Mouse (Mus musculus) heart, adult 2 months (tissue): Measurements from ENCODE around the gene Gm4792. TPM values are rescaled to one million over a fixed set of nuclear protein-coding genes. Genes with fewer than 3 reads are reported as not detected.

Source experiments
- DNase-seq, 2 experiments: peaks; one replicate each; pipeline ENCODE4 v3.0.0; 2021
- H3K27ac ChIP-seq: fragments of 200-600 bp; 2 replicates; pipeline ENCODE4 v1.8.1; 2022
- H3K27me3 ChIP-seq: fragments of 200-500 bp; 2 replicates; pipeline ENCODE4 v1.6.1; 2012; ENCODE audit warnings: mild to moderate bottlenecking, low read length, inconsistent platforms, mixed read lengths; ENCODE audit not compliant: control insufficient read depth, insufficient read depth
- H3K36me3 ChIP-seq: fragments of 200-500 bp; 2 replicates; pipeline ENCODE4 v1.6.1; 2012; ENCODE audit warnings: low read length, inconsistent platforms; ENCODE audit not compliant: control insufficient read depth, insufficient read depth
- H3K4me1 ChIP-seq: fragments of 200-500 bp; 2 replicates; pipeline ENCODE4 v1.6.1; 2011; ENCODE audit warnings: low read length; ENCODE audit not compliant: control insufficient read depth, insufficient read depth
- H3K4me3 ChIP-seq: fragments of 200-600 bp; 2 replicates; pipeline ENCODE4 v1.8.1; 2022
- H3K79me2 ChIP-seq: fragments of 200-500 bp; replicated peaks from 2 replicates; pipeline ENCODE4 v1.6.1; 2012; ENCODE audit warnings: mild to moderate bottlenecking, inconsistent platforms, low read length, moderate library complexity, mixed read lengths; ENCODE audit not compliant: control insufficient read depth, insufficient read depth
- H3K9ac ChIP-seq: fragments of 200-500 bp; 2 replicates; pipeline ENCODE4 v1.6.1; 2012; ENCODE audit warnings: low read depth, mild to moderate bottlenecking, control low read depth, inconsistent platforms, low read length, mixed read lengths
- CTCF ChIP-seq: fragments of 200-600 bp; IDR thresholded peaks from 2 replicates; pipeline ENCODE4 v1.8.1; 2022; ENCODE audit warnings: antibody characterized with exemption, mild to moderate bottlenecking, moderate library complexity
- EP300 ChIP-seq: fragments of 200-500 bp; IDR thresholded peaks from 2 replicates; pipeline ENCODE4 v1.6.1; 2011; ENCODE audit warnings: low read depth, low read length, control low read depth; ENCODE audit not compliant: insufficient read depth
- POLR2A ChIP-seq: fragments of 200-500 bp; IDR thresholded peaks from 2 replicates; pipeline ENCODE4 v1.6.1; 2011; ENCODE audit warnings: mild to moderate bottlenecking, low read depth, low read length, control low read depth; ENCODE audit not compliant: insufficient read depth
- WGBS: fragments of 180-500 bp; shearing (Covaris S2); methylation state at CpG from one replicate; pipeline ENCODE4 v1.1.7; 2018; 5-methylcytosine and 5-hydroxymethylcytosine counted together
- intact Hi-C: fragments of 180-260 bp; cut with DNase I; formaldehyde crosslinking; loops from one replicate; pipeline ENCODE4 v1.15.1; 2025
- polyA plus RNA-seq: library from polyadenylated mRNA; depleted of rRNA; stranded (reverse); fragments of >200 nt; gene quantifications from 2 replicates; pipeline ENCODE4 v1.2.3, GENCODE M21; 2012
- total RNA-seq, 2 experiments: library from RNA; stranded (reverse); gene quantifications; 2 replicates each; pipeline ENCODE4 v1.2.3; 2021

Gm4792 gene
- total and polyA plus RNA-seq, 3 experiments: not detected

GRCm38 (mm10) chr10:94311511-94312006 is 13.1 kb upstream of the Gm4792 start, which contains the start of gene Tmcc3:
Gene Tmcc3, plus strand, starts transcription at chr10:94311949.
- no peak for DNase-seq
- peaks cover 10% of the 10 kb centered on the region for H3K27me3 ChIP-seq
- peak within 1 kb of the TSS; percentile 41 for H3K4me3 ChIP-seq
- no peak within 1 kb of the TSS for H3K27ac ChIP-seq
- H3K4me1 ChIP-seq: no peaks in the 10 kb centered on the region
- H3K36me3 ChIP-seq: no peaks in the 10 kb centered on the region
- peak within 1 kb of the TSS; percentile 55 for H3K9ac ChIP-seq
- WGBS: 5% methylated on average over 19 of the region's 19 CpGs
- H3K79me2 ChIP-seq: no peaks in the 10 kb centered on the region
- intact Hi-C loops: no loop called here
- TF ChIP-seq CTCF (no peak), POLR2A (no peak), EP300 (no peak)

GRCm38 (mm10) chr10:94310499-94311267 is 12.2 kb upstream of the Gm4792 start:
- Histone ChIP-seq H3K27me3 (peaks cover 10% of the 10 kb centered on the region), H3K79me2 (no peaks in the 10 kb centered on the region), H3K4me3 (no peak overlapping the region), H3K9ac (no peak overlapping the region), H3K36me3 (no peaks in the 10 kb centered on the region), H3K27ac (no peak overlapping the region), H3K4me1 (no peaks in the 10 kb centered on the region)
- intact Hi-C loops: no loop called here
- TF ChIP-seq POLR2A: no peak
- TF ChIP-seq EP300: no peak
- TF ChIP-seq CTCF: no peak
- DNase-seq: no peak
- 54% methylated on average over 9 of the region's 9 CpGs for WGBS

- 45% methylated on average over 5 of the region's 5 CpGs for WGBS
- no peaks in the 10 kb centered on the region for H3K79me2 ChIP-seq
- H3K9ac ChIP-seq: no peak overlapping the region
- no peak for DNase-seq
- H3K27me3 ChIP-seq: no peaks in the 10 kb centered on the region
- TF ChIP-seq EP300: no peak
- no peak for TF ChIP-seq POLR2A
- TF ChIP-seq CTCF: no peak
- intact Hi-C loops: no loop called here
- H3K27ac ChIP-seq: no peak overlapping the region
- no peak overlapping the region for H3K4me3 ChIP-seq
- H3K36me3 ChIP-seq: no peaks in the 10 kb centered on the region
- no peaks in the 10 kb centered on the region for H3K4me1 ChIP-seq
Observed at GRCm38 (mm10) chr10:94305526-94305925, 7.0 kb upstream of the Gm4792 start.

GRCm38 (mm10) chr10:94304064-94304657 is 5.7 kb upstream of the Gm4792 start:
- no peaks in the 10 kb centered on the region for H3K4me1 ChIP-seq
- H3K79me2 ChIP-seq: no peaks in the 10 kb centered on the region
- intact Hi-C loops: no loop called here
- H3K4me3 ChIP-seq: no peak overlapping the region
- H3K9ac ChIP-seq: no peak overlapping the region
- H3K36me3 ChIP-seq: no peaks in the 10 kb centered on the region
- H3K27me3 ChIP-seq: no peaks in the 10 kb centered on the region
- no peak for TF ChIP-seq EP300
- no peak for TF ChIP-seq POLR2A
- no peak for TF ChIP-seq CTCF
- DNase-seq: no peak
- WGBS: 77% methylated on average over 9 of the region's 9 CpGs
- H3K27ac ChIP-seq: no peak overlapping the region

- Histone ChIP-seq H3K79me2 (no peaks in the 10 kb centered on the region), H3K36me3 (no peaks in the 10 kb centered on the region), H3K27me3 (no peaks in the 10 kb centered on the region), H3K4me1 (no peaks in the 10 kb centered on the region), H3K9ac (no peak overlapping the region), H3K27ac (no peak overlapping the region), H3K4me3 (no peak overlapping the region)
- no peak for DNase-seq
- whole genome bisulfite sequencing: 86% methylated on average over 2 of the region's 2 CpGs
- TF ChIP-seq CTCF: no peak
- no peak for TF ChIP-seq POLR2A
- TF ChIP-seq EP300: no peak
- intact Hi-C loops: no loop called here
Observed at GRCm38 (mm10) chr10:94299301-94299700, 798 bp upstream of the Gm4792 start.
